Mouse (Mus musculus) neural tube, embryonic 12.5 days (tissue): ENCODE data around the gene Gm26620. TPM values are rescaled to one million over a fixed set of nuclear protein-coding genes. Genes with fewer than 3 reads are reported as not detected.

Experiments used
- ATAC-seq: fragments of 200-750 bp; cut with Nextera tagmentation; 2 replicates; pipeline ENCODE4 v1.8.0; 2017; ENCODE audit warnings: low read depth, mild to moderate bottlenecking, moderate TSS enrichment, moderate library complexity; ENCODE audit not compliant: low FRiP score
- H3K27ac ChIP-seq: fragments of 300-500 bp; sonication (generic); 2 replicates; pipeline ENCODE4 v1.5.1; 2016
- H3K27me3 ChIP-seq: fragments of 300-500 bp; sonication (generic); replicated peaks from 2 replicates; pipeline ENCODE4 v1.6.1; 2016; ENCODE audit warnings: mild to moderate bottlenecking
- H3K36me3 ChIP-seq: fragments of 300-500 bp; sonication (generic); 2 replicates; pipeline ENCODE4 v1.6.1; 2016; ENCODE audit warnings: mild to moderate bottlenecking
- H3K4me1 ChIP-seq: fragments of 300-500 bp; sonication (generic); 2 replicates; pipeline ENCODE4 v1.6.1; 2016
- H3K4me2 ChIP-seq: fragments of 300-500 bp; sonication (generic); replicated peaks from 2 replicates; pipeline ENCODE4 v1.6.1; 2016; ENCODE audit warnings: mild to moderate bottlenecking
- H3K4me3 ChIP-seq: fragments of 300-500 bp; sonication (generic); 2 replicates; pipeline ENCODE4 v1.5.1; 2016
- H3K9ac ChIP-seq: fragments of 300-500 bp; sonication (generic); 2 replicates; pipeline ENCODE4 v1.6.1; 2016; ENCODE audit warnings: mild to moderate bottlenecking
- H3K9me3 ChIP-seq: fragments of 300-500 bp; sonication (generic); 2 replicates; pipeline ENCODE4 v1.6.1; 2016; ENCODE audit warnings: mild to moderate bottlenecking
- WGBS: fragments of 180-500 bp; shearing (Covaris S2); methylation state at CpG from one replicate; pipeline ENCODE4 v1.1.7; 2016; 5-methylcytosine and 5-hydroxymethylcytosine counted together
- polyA plus RNA-seq: library from polyadenylated mRNA; unstranded; fragments of >200 nt; fragmentation: Nextera tagmentation; extraction: Ambion mirVana; gene quantifications from 2 replicates; pipeline ENCODE4 v1.2.1, GENCODE M21; 2016

Gene Gm26620
- polyA plus RNA-seq, 1 experiment from 2014 or later = 0.51 TPM

DNA sequence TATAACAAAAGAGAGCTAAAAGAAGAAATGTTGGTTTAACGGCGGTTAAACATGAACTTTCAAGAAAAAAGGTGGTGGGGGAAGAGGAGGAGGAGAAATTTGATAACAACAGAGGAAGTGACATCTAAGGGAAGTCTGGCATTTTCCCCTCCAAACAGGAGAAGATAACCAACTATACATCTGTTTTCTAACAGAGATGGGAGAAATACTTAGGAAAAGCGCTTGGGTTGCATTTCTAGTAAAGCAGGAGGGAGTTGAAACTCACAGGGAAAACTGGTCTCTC lies 22.5 kb upstream of the Gm26620 start:
- H3K4me1 ChIP-seq = peaks cover 5% of the 10 kb centered on the region
- 77% methylated on average over 3 of the region's 3 CpGs for WGBS
- H3K4me3 ChIP-seq = no peak overlapping the region
- no peak for ATAC-seq
- no peak overlapping the region for H3K27ac ChIP-seq
- no peaks in the 10 kb centered on the region for H3K36me3 ChIP-seq
- no peak overlapping the region for H3K4me2 ChIP-seq
- no peak overlapping the region for H3K9ac ChIP-seq
- no peaks in the 10 kb centered on the region for H3K27me3 ChIP-seq
- H3K9me3 ChIP-seq = no peaks in the 10 kb centered on the region

GRCm38 (mm10) chr1:170863033-170863432 lies 21.8 kb upstream of the Gm26620 start:
- no peak overlapping the region for H3K9ac ChIP-seq
- ATAC-seq = no peak
- no peak overlapping the region for H3K4me2 ChIP-seq
- H3K4me1 ChIP-seq = peaks cover 5% of the 10 kb centered on the region
- H3K9me3 ChIP-seq = no peaks in the 10 kb centered on the region
- no peaks in the 10 kb centered on the region for H3K36me3 ChIP-seq
- H3K27ac ChIP-seq = no peak overlapping the region
- H3K27me3 ChIP-seq = no peaks in the 10 kb centered on the region
- 77% methylated on average over 4 of the region's 4 CpGs for WGBS
- no peak overlapping the region for H3K4me3 ChIP-seq

- Histone ChIP-seq H3K4me2 (no peak overlapping the region), H3K27me3 (no peaks in the 10 kb centered on the region), H3K9me3 (no peaks in the 10 kb centered on the region), H3K9ac (no peak overlapping the region), H3K4me1 (peaks cover 5% of the 10 kb centered on the region), H3K27ac (no peak overlapping the region), H3K36me3 (no peaks in the 10 kb centered on the region), H3K4me3 (no peak overlapping the region)
- ATAC-seq = no peak
Measured at GRCm38 (mm10) chr1:170864234-170864633, 20.6 kb upstream of the Gm26620 start.

- no peak for ATAC-seq
- Histone ChIP-seq H3K4me2 (no peak overlapping the region), H3K27ac (no peak overlapping the region), H3K4me1 (peaks cover 5% of the 10 kb centered on the region), H3K4me3 (no peak overlapping the region), H3K36me3 (no peaks in the 10 kb centered on the region), H3K9ac (no peak overlapping the region), H3K9me3 (no peaks in the 10 kb centered on the region), H3K27me3 (no peaks in the 10 kb centered on the region)
- WGBS = 86% methylated on average over 3 of the region's 3 CpGs
Measured at GRCm38 (mm10) chr1:170864754-170865153, 20.1 kb upstream of the Gm26620 start.

GRCm38 (mm10) chr1:170865406-170865805 lies 19.5 kb upstream of the Gm26620 start:
- no peak for ATAC-seq
- Histone ChIP-seq H3K27ac (no peak overlapping the region), H3K4me3 (no peak overlapping the region), H3K9ac (no peak overlapping the region), H3K4me1 (peaks cover 5% of the 10 kb centered on the region), H3K27me3 (no peaks in the 10 kb centered on the region), H3K9me3 (no peaks in the 10 kb centered on the region), H3K4me2 (no peak overlapping the region), H3K36me3 (no peaks in the 10 kb centered on the region)
- WGBS = 91% methylated on average over 5 of the region's 5 CpGs

DNA sequence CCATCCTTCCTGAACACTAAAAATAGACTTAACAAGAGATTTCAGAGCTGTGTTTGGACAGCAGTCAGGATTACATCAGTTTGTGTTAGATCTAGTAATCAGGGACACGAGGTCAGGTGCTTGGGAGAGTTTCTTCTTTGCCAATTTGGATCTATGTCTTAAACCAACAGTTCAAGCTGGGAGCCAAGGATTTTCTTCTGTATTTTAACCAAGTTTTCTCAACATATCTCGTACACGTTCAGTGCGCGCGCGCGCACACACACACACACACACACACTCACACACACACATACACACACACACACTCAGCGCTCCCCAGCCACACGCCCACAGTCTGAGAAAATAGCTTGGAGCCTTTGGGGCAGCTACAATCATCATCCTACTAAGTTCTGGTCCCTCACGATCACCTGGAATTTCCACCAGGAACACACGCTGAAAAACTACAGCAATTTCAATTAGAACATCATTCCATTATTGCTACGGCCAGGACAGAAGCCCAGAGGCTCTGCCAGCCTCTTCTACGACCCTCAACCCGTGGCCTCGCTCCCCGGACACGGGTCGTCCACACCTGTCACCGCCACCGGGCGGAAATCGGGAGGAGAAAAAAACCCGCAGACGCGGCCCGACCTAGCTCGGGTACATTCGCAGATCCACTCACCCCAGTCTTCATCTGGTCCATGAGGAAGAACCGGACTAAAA lies 17.7 kb upstream of the Gm26620 start:
- no peaks in the 10 kb centered on the region; the same call in 1 of the 2 replicates for H3K36me3 ChIP-seq
- H3K9me3 ChIP-seq = no peaks in the 10 kb centered on the region
- 3% methylated on average over 30 of the region's 30 CpGs for WGBS
- H3K4me3 ChIP-seq = peak overlapping the region; percentile 64
- no peak overlapping the region for H3K27ac ChIP-seq
- peak overlapping the region; percentile 89 for H3K4me2 ChIP-seq
- no peaks in the 10 kb centered on the region for H3K27me3 ChIP-seq
- peak overlapping the region; percentile 77 for H3K9ac ChIP-seq
- ATAC-seq = peak; percentile 69
- peaks cover 5% of the 10 kb centered on the region for H3K4me1 ChIP-seq

- Histone ChIP-seq H3K9me3 (no peaks in the 10 kb centered on the region), H3K4me3 (peak within 1 kb of the TSS; percentile 64), H3K27me3 (no peaks in the 10 kb centered on the region), H3K4me2 (peak within 1 kb of the TSS; percentile 89), H3K36me3 (no peaks in the 10 kb centered on the region; the same call in 1 of the 2 replicates), H3K9ac (peak within 1 kb of the TSS; percentile 77), H3K4me1 (peaks cover 5% of the 10 kb centered on the region), H3K27ac (no peak within 1 kb of the TSS)
- ATAC-seq = peak; percentile 83
- WGBS = 0% methylated on average over 25 of the region's 25 CpGs
Measured at GRCm38 (mm10) chr1:170867691-170868105, 17.2 kb upstream of the Gm26620 start, which contains the start of gene Atf6. Atf6 (minus strand) TSS chr1:170867771.

DNA sequence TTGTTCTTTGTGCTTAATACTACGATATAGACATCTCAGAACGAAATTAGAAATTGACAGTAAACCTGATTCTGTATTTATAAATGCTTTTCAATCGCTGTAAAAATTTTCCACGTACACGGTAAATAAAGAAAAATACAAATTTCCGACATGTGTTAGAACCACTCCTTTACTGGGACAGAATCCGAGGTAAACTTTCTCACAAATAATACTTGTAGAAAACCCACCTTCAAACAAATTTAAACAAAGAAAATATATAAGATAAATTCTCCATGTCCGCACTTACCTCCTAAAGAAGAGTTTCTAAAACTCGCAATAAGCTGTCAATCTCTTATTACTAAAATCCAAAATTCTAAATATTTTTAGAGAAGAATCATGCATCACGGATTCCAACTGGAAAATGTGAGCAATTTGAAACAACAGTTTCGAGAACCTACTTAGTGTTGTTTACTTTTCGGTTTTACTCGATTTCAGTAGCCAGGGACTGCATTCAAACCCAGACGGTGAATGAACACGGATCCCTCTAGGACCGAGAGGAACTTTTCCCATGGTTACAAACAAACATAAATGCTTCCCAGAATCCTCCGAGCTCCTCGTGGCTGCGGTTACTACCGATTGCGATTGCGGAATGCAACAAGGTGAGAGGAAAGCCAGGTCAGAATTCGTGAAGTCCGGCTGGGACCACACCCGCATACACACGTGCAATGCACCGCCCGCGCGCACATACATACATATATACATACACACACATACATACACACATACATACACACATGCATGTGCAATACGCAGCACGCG lies 16.6 kb upstream of the Gm26620 start:
- Histone ChIP-seq H3K4me2 (peak overlapping the region; percentile 89), H3K4me1 (peaks cover 5% of the 10 kb centered on the region), H3K4me3 (peak overlapping the region; percentile 64), H3K9ac (peak overlapping the region; percentile 77), H3K9me3 (no peaks in the 10 kb centered on the region), H3K27ac (no peak overlapping the region), H3K27me3 (no peaks in the 10 kb centered on the region), H3K36me3 (peaks cover 2% of the 10 kb centered on the region; the same call in 1 of the 2 replicates)
- under 1% methylated on average over 33 of the region's 33 CpGs for WGBS
- peak; percentile 89 for ATAC-seq

DNA sequence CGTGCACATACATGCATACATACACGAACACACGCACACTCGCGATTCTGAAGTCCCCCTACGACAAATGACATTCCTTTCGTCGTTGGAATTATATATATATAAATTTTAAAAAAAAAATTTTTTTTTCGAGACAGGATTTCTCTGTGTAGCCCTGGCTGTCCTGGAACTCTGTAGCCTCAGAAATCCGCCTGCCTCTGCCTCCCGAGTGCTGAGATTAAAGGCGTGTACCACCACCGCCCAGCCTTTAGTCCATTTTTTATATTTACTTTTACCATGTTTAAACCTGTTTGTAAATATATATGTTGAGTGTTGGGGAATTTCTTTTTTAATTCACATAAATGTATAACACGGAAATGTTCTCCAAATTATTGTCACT lies 16.0 kb upstream of the Gm26620 start:
- Histone ChIP-seq H3K9ac (peak overlapping the region; percentile 54), H3K9me3 (no peaks in the 10 kb centered on the region), H3K4me2 (peak overlapping the region; percentile 89), H3K36me3 (peaks cover 2% of the 10 kb centered on the region; the same call in 1 of the 2 replicates), H3K27me3 (no peaks in the 10 kb centered on the region), H3K4me1 (peaks cover 5% of the 10 kb centered on the region), H3K27ac (no peak overlapping the region), H3K4me3 (peak overlapping the region; percentile 64)
- ATAC-seq = no peak; the same call in 1 of the 2 replicates
- 22% methylated on average over 14 of the region's 14 CpGs for WGBS

GRCm38 (mm10) chr1:170871402-170871801 lies 13.5 kb upstream of the Gm26620 start:
- WGBS = 94% methylated on average over 6 of the region's 6 CpGs

DNA sequence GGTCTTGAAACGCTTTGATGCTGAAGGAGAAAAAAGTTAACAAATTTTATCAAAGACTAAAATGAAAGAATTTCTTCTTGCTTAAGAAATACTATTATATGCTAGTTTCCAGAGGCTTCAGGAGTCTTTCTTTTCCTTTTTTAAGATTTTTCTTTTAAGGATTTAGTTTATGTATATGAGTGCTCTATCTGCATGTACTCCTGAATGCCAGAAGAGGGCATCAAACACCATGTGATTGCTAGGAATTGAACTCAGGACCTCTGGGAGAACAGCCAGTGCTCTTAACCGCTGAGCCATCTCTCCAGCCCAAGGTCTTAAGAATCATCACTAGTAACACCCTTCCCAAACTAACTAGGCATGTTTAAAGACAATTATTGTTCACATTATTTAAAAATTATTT lies 12.9 kb upstream of the Gm26620 start:
- H3K4me1 ChIP-seq = peaks cover 1% of the 10 kb centered on the region
- WGBS = 90% methylated on average over 2 of the region's 2 CpGs
- no peaks in the 10 kb centered on the region for H3K9me3 ChIP-seq
- H3K4me2 ChIP-seq = no peak overlapping the region
- no peak overlapping the region for H3K9ac ChIP-seq
- ATAC-seq = no peak
- H3K36me3 ChIP-seq = peaks cover 14% of the 10 kb centered on the region
- no peak overlapping the region for H3K27ac ChIP-seq
- no peak overlapping the region for H3K4me3 ChIP-seq
- no peaks in the 10 kb centered on the region for H3K27me3 ChIP-seq

More at GRCm38 (mm10) chr1:170871402-170871801, 13.5 kb upstream of the Gm26620 start:
- Histone ChIP-seq H3K4me1 (peaks cover 5% of the 10 kb centered on the region), H3K36me3 (peaks cover 12% of the 10 kb centered on the region), H3K9me3 (no peaks in the 10 kb centered on the region), H3K9ac (no peak overlapping the region), H3K27ac (no peak overlapping the region), H3K4me3 (no peak overlapping the region), H3K4me2 (no peak overlapping the region), H3K27me3 (no peaks in the 10 kb centered on the region)
- ATAC-seq = no peak

- Histone ChIP-seq H3K4me2 (no peak overlapping the region), H3K9me3 (no peaks in the 10 kb centered on the region), H3K27ac (no peak overlapping the region), H3K4me3 (no peak overlapping the region), H3K4me1 (no peaks in the 10 kb centered on the region), H3K27me3 (no peaks in the 10 kb centered on the region), H3K36me3 (peaks cover 28% of the 10 kb centered on the region), H3K9ac (no peak overlapping the region)
- no peak for ATAC-seq
- 91% methylated on average over 3 of the region's 3 CpGs for WGBS
Measured at GRCm38 (mm10) chr1:170875676-170876075, 9.2 kb upstream of the Gm26620 start.
